Mouse (Mus musculus): ENCODE data around the gene Klhdc1. TPM values are rescaled to one million over a fixed set of nuclear protein-coding genes. Genes with fewer than 3 reads are reported as not detected.

Klhdc1 gene
- total RNA-seq (2014; rRNA removed) (11.2 and 12.8 TPM in 2 replicates), polyA plus RNA-seq (2015; fragmentation: Nextera tagmentation; extraction: Ambion mirVana) (22.0 and 23.7 TPM in 2 replicates)

DNA sequence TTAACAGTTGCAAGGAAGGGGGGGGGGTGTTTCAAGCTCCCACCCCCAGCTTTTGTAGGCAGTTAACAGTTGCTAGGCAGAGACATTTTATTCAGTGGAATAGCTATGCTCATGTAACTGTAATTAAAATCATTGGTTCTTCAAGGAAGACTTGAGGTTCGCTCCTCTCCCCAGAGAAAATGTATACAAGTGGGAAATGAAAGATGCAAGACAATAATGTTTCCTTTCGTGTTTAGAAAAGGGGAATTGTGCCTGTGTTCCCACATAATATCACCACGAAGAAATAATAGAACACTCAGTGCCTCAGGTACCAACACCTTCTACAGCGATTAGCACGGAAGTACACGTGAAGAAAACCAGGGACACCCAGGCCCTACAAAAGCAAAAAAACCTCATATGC is at the start of gene Klhdc1:
Gene Klhdc1 (plus strand): TSS at position 301 of the 400 bp plus-strand sequence.
- Histone ChIP-seq H3K4me1 (ENCODE audit: insufficient read depth) (no peaks in the 10 kb centered on the region), H3K9me3 (ENCODE audit: low read length) (no peaks in the 10 kb centered on the region), H3K4me3 (ENCODE audit: low read depth, low read length) (peak within 1 kb of the TSS; percentile 72), H3K4me2 (ENCODE audit: low read depth) (peak within 1 kb of the TSS; percentile 69), H3K27ac (ENCODE audit: low read depth, low read length) (peak within 1 kb of the TSS; percentile 82), H3K36me3 (ENCODE audit: insufficient read depth) (no peaks in the 10 kb centered on the region), H3K9ac (peak within 1 kb of the TSS; percentile 79), H3K27me3 (ENCODE audit: insufficient read depth, low read length) (no peaks in the 10 kb centered on the region)
- WGBS, result 66% methylated on average over 6 of the region's 6 CpGs
- DNase-seq, result no peak
- TF ChIP-seq CTCF (IDR thresholded peaks at IDR 0.05; ENCODE audit: low read depth), result no peak
- no peak for ATAC-seq

DNA sequence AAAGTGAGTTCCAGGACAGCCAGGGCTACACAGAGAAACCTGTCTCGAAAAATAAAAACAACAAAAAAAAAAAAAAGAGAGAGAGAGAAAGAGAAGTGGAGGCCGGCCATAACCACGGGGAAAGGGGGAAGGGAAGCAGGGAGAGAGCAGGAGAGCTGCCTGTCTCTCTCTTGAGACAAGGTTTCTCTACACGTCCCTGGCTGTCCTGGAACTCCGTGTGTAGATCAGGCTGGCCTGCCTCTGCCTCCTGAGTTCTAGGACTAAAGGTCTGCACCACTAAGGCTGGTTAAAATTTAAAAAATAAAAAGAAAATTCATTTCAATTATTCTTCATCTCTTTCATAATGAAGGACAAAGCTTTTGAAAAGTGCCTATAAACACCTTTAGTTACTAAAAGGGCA is 49.6 kb upstream of the Klhdc1 start:
- H3K4me3 ChIP-seq (ENCODE audit: low read depth, low read length), result no peak overlapping the region
- no peak overlapping the region for H3K9ac ChIP-seq
- TF ChIP-seq CTCF (IDR thresholded peaks at IDR 0.05; ENCODE audit: low read depth), result no peak
- H3K27me3 ChIP-seq (ENCODE audit: insufficient read depth, low read length), result no peaks in the 10 kb centered on the region
- no peak overlapping the region for H3K4me2 ChIP-seq (ENCODE audit: low read depth)
- H3K27ac ChIP-seq (ENCODE audit: low read depth, low read length), result no peak overlapping the region
- WGBS, result 94% methylated on average over 5 of the region's 5 CpGs
- peaks cover 11% of the 10 kb centered on the region; the same call in 1 of the 2 replicates for H3K4me1 ChIP-seq (ENCODE audit: insufficient read depth)
- peaks cover 4% of the 10 kb centered on the region; the same call in 1 of the 2 replicates for H3K36me3 ChIP-seq (ENCODE audit: insufficient read depth)
- DNase-seq (no peak), ATAC-seq (no peak)
- H3K9me3 ChIP-seq (ENCODE audit: low read length), result no peaks in the 10 kb centered on the region

DNA sequence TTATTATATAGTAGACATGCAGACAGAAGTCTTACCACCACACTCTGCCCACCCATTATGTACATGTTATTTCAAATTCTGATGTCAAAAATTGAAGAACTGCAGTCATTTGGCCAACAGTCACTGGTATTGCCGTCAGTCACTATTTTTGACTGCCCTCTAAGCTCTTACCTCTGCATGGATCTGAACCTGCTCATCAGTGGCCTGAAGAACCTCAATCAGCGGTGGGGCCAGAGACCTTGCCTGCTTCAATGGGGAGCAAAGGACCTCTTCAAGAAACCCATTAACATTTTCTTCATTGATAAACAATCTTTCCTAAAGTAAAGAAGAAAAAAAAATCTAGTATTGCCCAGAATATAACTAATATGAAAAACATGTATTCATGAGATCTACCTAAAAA is 48.3 kb upstream of the Klhdc1 start:
- no peak for DNase-seq
- Histone ChIP-seq H3K27me3 (ENCODE audit: insufficient read depth, low read length) (no peaks in the 10 kb centered on the region), H3K4me1 (ENCODE audit: insufficient read depth) (peaks cover 6% of the 10 kb centered on the region; the same call in 1 of the 2 replicates), H3K9me3 (ENCODE audit: low read length) (no peaks in the 10 kb centered on the region), H3K4me3 (ENCODE audit: low read depth, low read length) (no peak overlapping the region), H3K9ac (no peak overlapping the region), H3K27ac (ENCODE audit: low read depth, low read length) (no peak overlapping the region), H3K36me3 (ENCODE audit: insufficient read depth) (peaks cover 4% of the 10 kb centered on the region; the same call in 1 of the 2 replicates), H3K4me2 (ENCODE audit: low read depth) (no peak overlapping the region)
- 91% methylated on average over 2 of the region's 2 CpGs for WGBS
- no peak for ATAC-seq
- TF ChIP-seq CTCF (IDR thresholded peaks at IDR 0.05; ENCODE audit: low read depth), result no peak

DNA sequence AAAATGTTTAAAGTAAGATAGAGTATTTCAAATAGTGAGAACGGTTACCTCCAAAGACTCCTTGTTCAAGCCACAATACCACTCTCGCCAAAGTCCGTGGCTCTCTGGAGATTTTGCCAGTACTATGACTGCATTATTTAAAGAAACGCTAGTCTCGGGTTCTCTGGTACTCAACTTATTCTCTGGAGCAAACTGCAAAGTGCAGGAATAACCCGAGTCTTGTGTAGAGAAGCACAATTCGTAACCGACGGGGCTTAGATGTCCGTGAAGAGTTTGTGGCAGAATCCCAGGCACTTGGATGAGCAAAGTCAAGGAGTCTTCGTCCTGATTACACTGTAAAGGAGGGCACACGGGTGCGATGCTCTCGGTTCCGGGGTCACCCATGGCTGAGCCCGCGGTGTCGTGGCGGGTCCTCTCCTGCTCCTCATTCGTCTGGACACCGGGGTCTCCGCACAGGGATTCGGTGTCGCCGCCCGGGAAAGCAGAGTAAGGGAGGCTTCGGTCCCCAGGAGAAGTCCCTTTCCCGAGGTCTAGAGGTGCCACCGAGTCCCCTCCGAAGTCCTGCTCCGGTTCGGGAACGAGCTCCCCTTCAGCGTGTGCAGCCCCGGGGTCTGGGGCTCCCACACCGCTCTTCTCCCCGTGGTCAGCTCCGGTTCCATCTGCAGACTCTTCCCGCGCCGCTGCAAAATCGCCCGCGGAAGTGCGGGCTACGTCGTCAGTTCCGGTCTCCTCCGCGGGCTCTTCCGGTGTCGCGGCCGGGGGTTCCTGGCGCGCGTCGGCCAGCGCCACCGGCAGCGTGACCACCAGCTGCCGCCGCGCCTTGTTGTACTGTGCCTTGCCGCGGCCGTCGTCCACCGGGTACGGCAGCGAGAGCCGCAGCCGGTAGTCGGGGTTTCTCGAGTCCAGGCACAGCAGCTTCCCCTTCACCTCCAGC is 44.3 kb upstream of the Klhdc1 start, which contains the start of gene Gm49383:
Gene Gm49383 (minus strand): TSS at position 661 of the 934 bp plus-strand sequence.
- Histone ChIP-seq H3K9me3 (ENCODE audit: low read length) (no peaks in the 10 kb centered on the region), H3K9ac (peak within 1 kb of the TSS; percentile 88), H3K27me3 (ENCODE audit: insufficient read depth, low read length) (no peaks in the 10 kb centered on the region), H3K4me2 (ENCODE audit: low read depth) (peak within 1 kb of the TSS; percentile 96), H3K4me1 (ENCODE audit: insufficient read depth) (peaks cover 17% of the 10 kb centered on the region), H3K36me3 (ENCODE audit: insufficient read depth) (peaks cover 9% of the 10 kb centered on the region; the same call in 1 of the 2 replicates), H3K4me3 (ENCODE audit: low read depth, low read length) (peak within 1 kb of the TSS; percentile 94), H3K27ac (ENCODE audit: low read depth, low read length) (peak within 1 kb of the TSS; percentile 94)
- TF ChIP-seq CTCF (IDR thresholded peaks at IDR 0.05; ENCODE audit: low read depth), result no peak; the same call in 1 of the 2 replicates
- under 1% methylated on average over 72 of the region's 75 CpGs for WGBS
- peak; percentile 88 for DNase-seq
- ATAC-seq, result peak; percentile 85

DNA sequence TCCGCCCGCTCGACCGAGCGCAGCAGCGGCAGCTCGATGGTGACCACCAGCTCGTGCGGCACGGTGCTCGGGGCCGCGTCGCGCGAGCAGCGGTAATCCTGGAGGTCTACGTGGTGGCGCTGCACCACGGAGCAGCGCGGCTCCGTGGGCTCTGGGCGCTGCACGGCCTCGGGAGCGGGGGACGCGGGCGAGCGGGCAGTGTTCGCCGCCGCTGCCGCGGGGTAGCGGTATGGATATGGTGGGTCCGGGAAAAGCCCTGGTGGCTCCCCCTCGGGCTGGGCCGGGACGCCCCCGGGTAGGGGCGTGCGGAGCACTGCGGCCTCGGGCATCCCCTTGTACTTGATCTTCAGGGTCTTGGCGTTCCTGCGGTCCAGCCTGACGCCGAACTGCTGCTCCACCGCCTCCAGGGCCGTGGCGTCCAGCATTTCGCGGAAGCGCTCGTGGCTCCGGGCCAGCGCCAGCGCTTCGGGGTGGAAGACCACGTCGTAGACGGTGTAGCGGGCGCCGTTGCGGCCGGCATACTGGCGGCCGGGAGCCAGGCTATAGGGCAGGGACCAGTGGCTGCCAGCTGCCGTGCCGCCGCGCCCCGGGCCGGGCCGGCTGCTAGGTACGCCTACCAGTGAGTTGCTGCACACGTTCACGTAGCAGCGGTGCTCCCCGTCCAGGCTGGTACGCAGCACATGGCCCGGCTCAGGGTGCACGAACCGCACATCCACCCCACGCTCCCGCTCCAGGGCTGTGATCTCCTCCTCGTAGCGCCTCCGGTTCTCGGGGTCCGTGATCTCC is 43.4 kb upstream of the Klhdc1 start:
- Histone ChIP-seq H3K36me3 (ENCODE audit: insufficient read depth) (peaks cover 9% of the 10 kb centered on the region; the same call in 1 of the 2 replicates), H3K4me1 (ENCODE audit: insufficient read depth) (peaks cover 17% of the 10 kb centered on the region), H3K9me3 (ENCODE audit: low read length) (no peaks in the 10 kb centered on the region), H3K4me3 (ENCODE audit: low read depth, low read length) (peak overlapping the region; percentile 94), H3K27ac (ENCODE audit: low read depth, low read length) (peak overlapping the region; percentile 94), H3K27me3 (ENCODE audit: insufficient read depth, low read length) (no peaks in the 10 kb centered on the region), H3K4me2 (ENCODE audit: low read depth) (peak overlapping the region; percentile 96), H3K9ac (peak overlapping the region; percentile 88)
- 4% methylated on average over 91 of the region's 94 CpGs for WGBS
- ATAC-seq, result peak; percentile 77
- DNase-seq, result peak; percentile 60
- TF ChIP-seq CTCF (IDR thresholded peaks at IDR 0.05; ENCODE audit: low read depth), result 0 out of 2 replicates have a peak, but pooled peaks have one; percentile 19

DNA sequence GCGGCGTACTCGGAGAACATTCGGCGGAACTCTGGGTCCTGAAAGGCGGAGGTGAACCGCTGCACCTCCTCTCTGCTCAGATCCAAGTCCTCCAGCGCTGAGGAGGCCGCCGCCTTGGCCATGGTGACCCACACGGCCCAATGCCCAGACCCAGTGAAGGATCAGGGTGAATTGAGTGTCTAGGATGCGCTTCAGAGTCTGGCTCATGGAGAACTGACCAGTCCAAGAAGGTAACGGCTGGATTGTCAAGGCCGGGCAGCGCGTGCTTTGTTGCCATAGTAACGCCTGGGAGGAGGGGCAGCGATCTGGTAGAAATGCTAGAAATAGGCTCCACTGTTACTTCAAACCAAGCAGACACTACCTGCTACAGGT is 42.8 kb upstream of the Klhdc1 start, which contains the start of gene Dnaaf2:
Gene Dnaaf2 (minus strand): TSS at position 266 of the 372 bp plus-strand sequence.
- peak within 1 kb of the TSS; percentile 88 for H3K9ac ChIP-seq
- H3K4me2 ChIP-seq (ENCODE audit: low read depth), result peak within 1 kb of the TSS; percentile 96
- H3K36me3 ChIP-seq (ENCODE audit: insufficient read depth), result peaks cover 9% of the 10 kb centered on the region; the same call in 1 of the 2 replicates
- peak; percentile 65 for DNase-seq
- peaks cover 17% of the 10 kb centered on the region for H3K4me1 ChIP-seq (ENCODE audit: insufficient read depth)
- peak within 1 kb of the TSS; percentile 94 for H3K27ac ChIP-seq (ENCODE audit: low read depth, low read length)
- peak; percentile 25 for ATAC-seq
- no peaks in the 10 kb centered on the region for H3K9me3 ChIP-seq (ENCODE audit: low read length)
- TF ChIP-seq CTCF (IDR thresholded peaks at IDR 0.05; ENCODE audit: low read depth), result no peak
- H3K27me3 ChIP-seq (ENCODE audit: insufficient read depth, low read length), result no peaks in the 10 kb centered on the region
- WGBS, result 0% methylated on average over 18 of the region's 18 CpGs
- peak within 1 kb of the TSS; percentile 94 for H3K4me3 ChIP-seq (ENCODE audit: low read depth, low read length)
